Mouse (Mus musculus): Measurements from ENCODE around the gene Ociad2.

GRCm38 (mm10) chr5:73306486-73306885, 34.3 kb downstream of the Ociad2 start:
- TF ChIP-seq TAL1 (IDR thresholded peaks at IDR 0.05; ENCODE audit: low read length) (no peak), GATA1 (IDR thresholded peaks at IDR 0.05; ENCODE audit: low read length) (no peak)
